Mouse (Mus musculus): ENCODE measurements around the gene Ggta1. TPM values are rescaled to one million over a fixed set of nuclear protein-coding genes. Genes with fewer than 3 reads are reported as not detected.

Ggta1 gene
- 10 to 100 TPM; 12.1 to 18.0 TPM for total RNA-seq (2023)

GRCm38 (mm10) chr2:35462791-35463281 is at the start of gene Ggta1:
Gene Ggta1, minus strand, starts transcription at chr2:35463231.

GRCm38 (mm10) chr2:35397096-35397495 is 65.9 kb downstream of the Ggta1 start, which contains the start of gene 4930402F06Rik:
Gene 4930402F06Rik, minus strand, starts transcription at chr2:35397175.

GRCm38 (mm10) chr2:35367629-35368028 is 95.4 kb downstream of the Ggta1 start, which contains the start of gene 4930568D16Rik:
Gene 4930568D16Rik, minus strand, starts transcription at chr2:35367729.

Other genes starting within 250 kb of the Ggta1 start
- 10 to 100 TPM; 16.6 to 17.0 TPM for gene Gsn, start 206.9 kb downstream of the Ggta1 start, total RNA-seq (2023)
- 1 to 10 TPM in 1 of 2 experiments, under 1 TPM in 1; 0.92 to 2.7 TPM for gene Stom, start 126.3 kb downstream of the Ggta1 start, total RNA-seq (2023)
- gene 4930568D16Rik, start 95.5 kb downstream of the Ggta1 start, total RNA-seq (2023) = not detected
- not detected for gene 4930402F06Rik, start 66.1 kb downstream of the Ggta1 start, total RNA-seq (2023)
- gene Dab2ip, start 95.0 kb upstream of the Ggta1 start, total RNA-seq (2023) = under 1 TPM; 0.67 to 0.77 TPM

All from T-cell, adult 66 days (primary cell).